Mouse (Mus musculus) hindbrain, embryonic 15.5 days (tissue): ENCODE measurements around the gene Coa4. TPM values are rescaled to one million over a fixed set of nuclear protein-coding genes. Genes with fewer than 3 reads are reported as not detected.

Experiments
- ATAC-seq: fragments of 200-750 bp; cut with Nextera tagmentation; 2 replicates; pipeline ENCODE4 v1.8.0; 2017; ENCODE audit warnings: low read depth, moderate number of reproducible peaks, moderate TSS enrichment; ENCODE audit not compliant: low FRiP score
- H3K27ac ChIP-seq: fragments of 300-500 bp; sonication (generic); replicated peaks from 2 replicates; pipeline ENCODE4 v1.5.1; 2015; ENCODE audit warnings: mild to moderate bottlenecking, inconsistent platforms
- H3K27me3 ChIP-seq: fragments of 300-500 bp; sonication (generic); 2 replicates; pipeline ENCODE4 v1.6.1; 2015; ENCODE audit warnings: control low read depth, inconsistent platforms
- H3K36me3 ChIP-seq: fragments of 300-500 bp; sonication (generic); 2 replicates; pipeline ENCODE4 v1.6.1; 2015; ENCODE audit warnings: control low read depth, inconsistent platforms
- H3K4me1 ChIP-seq: fragments of 300-500 bp; sonication (generic); replicated peaks from 2 replicates; pipeline ENCODE4 v1.6.1; 2015; ENCODE audit warnings: control low read depth, inconsistent platforms
- H3K4me2 ChIP-seq: fragments of 300-500 bp; sonication (generic); 2 replicates; pipeline ENCODE4 v1.6.1; 2015; ENCODE audit warnings: moderate library complexity, mild to moderate bottlenecking, inconsistent platforms
- H3K4me3 ChIP-seq: fragments of 300-500 bp; sonication (generic); 2 replicates; pipeline ENCODE4 v1.5.1; 2015; ENCODE audit warnings: mild to moderate bottlenecking, inconsistent platforms
- H3K9ac ChIP-seq: fragments of 300-500 bp; sonication (generic); 2 replicates; pipeline ENCODE4 v1.6.1; 2015; ENCODE audit warnings: inconsistent platforms
- H3K9me3 ChIP-seq: fragments of 300-500 bp; sonication (generic); 2 replicates; pipeline ENCODE4 v1.6.1; 2016; ENCODE audit warnings: control low read depth, inconsistent platforms
- WGBS: fragments of 180-500 bp; shearing (Covaris S2); methylation state at CpG from one replicate; pipeline ENCODE4 v1.1.7; 2015; 5-methylcytosine and 5-hydroxymethylcytosine counted together
- polyA plus RNA-seq: library from polyadenylated mRNA; unstranded; fragments of >200 nt; fragmentation: Nextera tagmentation; extraction: Ambion mirVana; gene quantifications from 2 replicates; pipeline ENCODE4 v1.2.1, GENCODE M21; 2015

Coa4 gene
- 15.8 and 17.8 TPM in 2 replicates for polyA plus RNA-seq

DNA sequence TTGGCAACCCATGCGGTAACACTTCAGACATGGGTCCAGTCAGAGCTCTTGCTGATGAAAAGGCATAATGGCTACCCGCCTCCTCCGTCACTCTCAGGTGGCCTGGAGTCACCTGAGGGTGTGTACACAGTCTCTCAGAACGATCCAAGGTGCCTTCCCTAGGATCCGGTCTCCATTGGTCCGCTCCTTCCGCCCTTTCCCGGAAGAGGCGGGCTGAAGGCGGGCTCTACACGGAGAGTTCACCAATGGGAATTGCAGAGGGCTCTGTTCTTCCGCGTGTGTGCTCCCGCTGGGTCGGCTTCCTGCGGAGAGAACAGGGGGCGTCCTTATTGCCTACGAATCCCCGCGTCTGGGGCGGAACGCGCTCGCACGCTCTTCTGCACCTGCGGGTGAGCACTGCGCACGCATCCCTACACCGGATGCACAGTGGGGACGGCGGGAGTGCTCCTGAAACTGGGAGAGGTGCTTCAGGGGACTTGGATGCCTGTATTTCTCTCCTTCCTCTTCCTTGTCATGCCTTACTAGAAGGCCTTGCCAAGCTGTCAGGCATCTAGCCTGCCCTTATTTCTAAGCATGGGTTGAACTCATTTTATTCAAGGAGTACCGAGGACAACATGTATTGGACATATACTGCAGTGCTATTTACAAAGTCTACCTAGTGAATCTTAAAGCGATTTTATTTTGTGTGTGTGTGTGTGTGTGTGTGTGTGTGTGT, at the start of gene Coa4:
Gene Coa4 (plus strand): TSS at position 268 of the 715 bp plus-strand sequence.
- Histone ChIP-seq H3K9ac (peak within 1 kb of the TSS; percentile 52), H3K4me3 (peak within 1 kb of the TSS; percentile 60), H3K4me1 (peaks cover 11% of the 10 kb centered on the region), H3K4me2 (peak within 1 kb of the TSS; percentile 76), H3K27ac (peak within 1 kb of the TSS; percentile 87), H3K27me3 (no peaks in the 10 kb centered on the region), H3K36me3 (peaks cover 17% of the 10 kb centered on the region), H3K9me3 (no peaks in the 10 kb centered on the region)
- under 1% methylated on average over 33 of the region's 33 CpGs for WGBS
- peak; percentile 100 for ATAC-seq

DNA sequence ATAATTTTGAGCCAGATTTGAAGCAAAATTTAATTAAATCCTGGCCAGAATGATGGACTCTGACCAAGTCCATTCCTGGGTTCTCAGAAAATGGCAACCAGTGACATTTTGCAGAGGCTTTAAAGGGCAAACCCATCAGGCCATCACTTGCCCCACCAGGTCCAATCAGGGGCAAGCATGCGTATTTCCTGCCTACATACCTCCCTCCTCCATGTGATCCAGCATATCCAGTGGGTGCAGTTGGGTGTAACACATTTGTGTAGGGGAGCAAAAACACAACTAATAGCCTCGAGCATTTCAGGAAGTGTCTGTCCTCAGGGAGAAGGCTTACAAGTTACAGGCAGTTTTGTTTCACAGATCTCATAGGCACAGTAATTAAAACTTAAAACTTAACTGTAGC, 49.6 kb upstream of the Coa4 start:
- no peaks in the 10 kb centered on the region for H3K27me3 ChIP-seq
- H3K36me3 ChIP-seq: no peaks in the 10 kb centered on the region
- H3K4me2 ChIP-seq: no peak overlapping the region
- no peak for ATAC-seq
- no peak overlapping the region for H3K9ac ChIP-seq
- peaks cover 5% of the 10 kb centered on the region; the same call in 1 of the 2 replicates for H3K4me1 ChIP-seq
- no peaks in the 10 kb centered on the region for H3K9me3 ChIP-seq
- H3K4me3 ChIP-seq: no peak overlapping the region
- H3K27ac ChIP-seq: no peak overlapping the region
- 72% methylated on average over 2 of the region's 2 CpGs for WGBS

DNA sequence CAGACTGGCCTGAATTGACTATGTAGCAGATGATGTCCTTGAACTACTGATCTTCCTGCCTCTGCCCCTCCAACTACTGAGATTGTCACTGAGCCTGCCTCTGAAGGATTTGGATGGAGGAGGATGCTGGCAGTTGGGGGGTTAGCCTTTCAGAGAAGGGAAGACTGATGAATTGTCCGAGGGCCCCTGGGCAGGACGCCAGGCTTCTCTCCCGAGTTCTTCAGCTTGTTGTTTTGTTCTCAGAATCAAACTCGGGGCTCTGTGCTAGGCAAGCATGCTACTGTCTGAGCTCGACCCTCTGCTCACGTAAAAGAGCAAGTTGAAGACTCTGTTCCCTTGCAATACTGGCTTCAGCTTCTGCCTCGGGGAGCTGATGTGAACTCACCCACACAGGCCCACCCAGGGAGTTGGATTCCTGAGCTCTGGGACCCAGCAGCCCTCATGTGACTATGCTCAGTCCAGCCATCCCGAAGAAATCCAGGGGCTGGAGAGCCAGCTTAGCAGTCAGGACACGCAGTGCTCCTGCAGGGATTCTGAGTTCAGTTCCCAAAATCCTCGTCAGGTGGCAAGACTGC, 48.3 kb upstream of the Coa4 start:
- Histone ChIP-seq H3K36me3 (no peaks in the 10 kb centered on the region), H3K4me3 (no peak overlapping the region), H3K4me2 (no peak overlapping the region), H3K27me3 (no peaks in the 10 kb centered on the region), H3K27ac (peak overlapping the region; percentile 46), H3K9me3 (no peaks in the 10 kb centered on the region), H3K9ac (no peak overlapping the region), H3K4me1 (peaks cover 17% of the 10 kb centered on the region)
- peak; percentile 62; the same call in 1 of the 2 replicates for ATAC-seq
- 28% methylated on average over 10 of the region's 10 CpGs for WGBS

DNA sequence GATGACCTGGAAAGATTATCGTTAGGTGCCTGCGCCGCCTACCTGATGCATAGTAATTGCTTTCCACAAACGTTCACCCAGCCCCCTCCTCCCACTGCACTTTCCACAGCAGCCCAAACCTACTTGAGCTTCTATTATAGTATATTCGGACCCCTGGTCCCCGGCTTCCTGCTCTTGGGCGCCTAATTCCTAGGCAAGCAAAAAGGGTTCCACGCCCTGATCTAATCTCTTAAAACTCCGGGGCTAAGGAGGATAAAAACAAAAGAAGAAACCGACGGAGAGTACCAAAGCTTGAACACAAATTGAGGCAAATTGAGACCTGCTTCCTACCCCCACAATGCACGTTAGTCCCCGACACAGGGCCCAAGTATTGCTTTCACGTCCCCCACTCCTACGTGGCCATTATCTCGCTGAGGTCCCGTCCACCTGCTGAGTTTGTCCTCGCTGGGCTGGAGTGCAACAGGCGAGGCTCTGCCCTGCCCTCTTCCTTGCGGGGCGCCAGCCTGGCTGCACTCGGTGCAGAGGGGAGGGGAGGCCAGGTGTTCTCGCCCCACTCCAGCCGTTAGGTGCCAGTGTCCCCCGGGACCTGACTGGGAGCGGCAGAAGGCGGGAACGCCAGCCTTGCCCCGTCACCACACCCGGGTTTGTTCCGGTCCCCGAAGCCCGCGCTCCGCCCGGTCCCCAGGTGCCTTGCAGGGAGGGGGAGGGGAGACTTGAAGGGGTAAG, 44.3 kb upstream of the Coa4 start:
- Histone ChIP-seq H3K27ac (no peak overlapping the region), H3K4me2 (peak overlapping the region; percentile 65), H3K36me3 (no peaks in the 10 kb centered on the region), H3K4me1 (peaks cover 48% of the 10 kb centered on the region), H3K9ac (peak overlapping the region; percentile 31), H3K9me3 (no peaks in the 10 kb centered on the region), H3K27me3 (no peaks in the 10 kb centered on the region), H3K4me3 (peak overlapping the region; percentile 37)
- 4% methylated on average over 29 of the region's 36 CpGs for WGBS
- ATAC-seq: no peak

DNA sequence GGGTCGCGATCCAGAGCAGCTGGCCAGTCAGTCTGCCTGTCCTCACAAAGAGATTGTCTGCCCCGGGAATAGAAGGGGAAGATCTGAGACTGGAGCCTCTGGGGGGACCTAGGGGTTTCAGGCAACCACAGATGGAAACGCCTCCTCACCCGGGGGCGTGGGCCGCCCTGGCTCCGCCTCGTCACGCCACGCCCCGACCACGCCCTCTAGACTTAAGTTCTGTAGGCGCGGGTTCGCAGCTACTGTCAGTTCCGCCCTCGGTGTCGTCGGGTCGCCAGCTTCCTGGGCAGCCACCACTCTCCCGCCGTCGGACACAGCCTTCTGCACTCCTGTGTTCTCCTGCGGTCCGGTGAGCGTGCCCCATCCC, 43.8 kb upstream of the Coa4 start, which contains the start of gene Ucp2:
Gene Ucp2 (plus strand): TSS at position 221 of the 367 bp plus-strand sequence.
- peaks cover 48% of the 10 kb centered on the region for H3K4me1 ChIP-seq
- no peaks in the 10 kb centered on the region for H3K9me3 ChIP-seq
- H3K4me3 ChIP-seq: peak within 1 kb of the TSS; percentile 37
- peak within 1 kb of the TSS; percentile 65 for H3K4me2 ChIP-seq
- no peak for ATAC-seq
- H3K36me3 ChIP-seq: no peaks in the 10 kb centered on the region
- H3K27me3 ChIP-seq: no peaks in the 10 kb centered on the region
- under 1% methylated on average over 27 of the region's 27 CpGs for WGBS
- H3K27ac ChIP-seq: peak within 1 kb of the TSS; percentile 49
- peak within 1 kb of the TSS; percentile 31 for H3K9ac ChIP-seq

DNA sequence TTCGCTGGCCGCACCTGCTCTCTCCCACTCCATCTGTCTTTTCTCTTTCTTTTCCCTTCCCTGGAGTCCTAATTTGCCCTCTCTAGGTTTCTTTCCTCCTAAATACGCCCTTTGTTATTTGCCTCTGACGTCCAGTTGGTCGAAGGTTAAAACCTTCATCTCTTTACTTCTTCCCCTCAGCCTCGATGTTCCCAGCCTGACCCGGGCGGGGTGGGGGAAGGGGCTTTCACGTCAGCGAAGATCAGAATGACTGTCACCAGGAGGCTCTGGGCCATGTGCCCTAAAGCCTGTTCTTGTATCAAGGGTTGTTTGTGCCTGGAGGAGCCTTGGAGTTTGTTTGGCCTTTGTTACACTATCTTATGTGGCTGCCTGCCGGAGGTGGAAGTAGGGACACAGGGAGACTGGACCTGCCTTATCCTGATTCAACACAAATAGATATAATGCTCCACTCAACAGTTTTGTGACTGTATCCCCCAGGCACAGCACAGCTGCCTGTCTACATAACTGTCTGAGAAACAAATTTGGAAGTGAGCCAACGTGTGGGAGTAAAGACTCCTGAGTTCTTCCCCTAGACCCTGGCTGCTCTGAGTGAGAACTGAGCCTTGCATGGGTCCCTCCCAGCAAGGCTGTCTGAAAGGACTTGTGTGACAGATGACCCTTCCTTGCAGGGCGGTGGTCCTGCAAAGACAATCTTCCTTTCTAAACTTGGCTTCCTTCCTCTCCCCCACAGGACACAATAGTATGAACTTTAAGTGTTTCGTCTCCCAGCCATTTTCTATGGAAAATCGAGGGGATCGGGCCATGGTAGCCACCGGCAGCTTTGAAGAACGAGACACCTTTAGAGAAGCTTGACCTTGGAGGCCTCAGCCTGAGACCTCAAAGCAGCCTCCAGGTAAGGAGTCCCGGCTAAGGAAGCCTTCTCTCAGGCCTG, 43.1 kb upstream of the Coa4 start:
- Histone ChIP-seq H3K4me2 (peak overlapping the region; percentile 65), H3K9ac (no peak overlapping the region), H3K4me1 (peaks cover 45% of the 10 kb centered on the region), H3K4me3 (peak overlapping the region; percentile 37), H3K27me3 (no peaks in the 10 kb centered on the region), H3K9me3 (no peaks in the 10 kb centered on the region), H3K27ac (peak overlapping the region; percentile 49), H3K36me3 (no peaks in the 10 kb centered on the region)
- 36% methylated on average over 19 of the region's 19 CpGs for WGBS
- no peak for ATAC-seq

DNA sequence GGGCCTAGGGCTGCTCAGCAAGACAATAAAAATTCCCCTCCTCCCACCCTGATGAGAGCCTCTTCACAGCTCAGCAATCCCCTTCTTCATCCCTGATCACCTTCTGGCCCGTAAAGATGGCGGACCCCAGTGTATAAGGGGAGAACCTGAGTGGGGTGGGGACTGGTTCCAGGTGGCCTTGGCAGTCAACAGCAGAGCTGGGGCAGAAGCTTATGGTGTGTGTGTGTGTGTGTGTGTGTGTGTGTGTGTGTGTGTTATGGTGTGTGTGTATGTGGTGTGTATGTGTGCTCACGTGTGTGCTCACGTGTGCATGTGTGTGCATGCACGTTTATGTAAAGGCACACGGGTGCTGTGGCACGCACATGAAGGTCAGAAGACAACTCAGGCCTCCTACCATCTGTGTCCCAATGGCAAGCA, 42.4 kb upstream of the Coa4 start:
- H3K4me3 ChIP-seq: peak overlapping the region; percentile 37
- ATAC-seq: no peak

DNA sequence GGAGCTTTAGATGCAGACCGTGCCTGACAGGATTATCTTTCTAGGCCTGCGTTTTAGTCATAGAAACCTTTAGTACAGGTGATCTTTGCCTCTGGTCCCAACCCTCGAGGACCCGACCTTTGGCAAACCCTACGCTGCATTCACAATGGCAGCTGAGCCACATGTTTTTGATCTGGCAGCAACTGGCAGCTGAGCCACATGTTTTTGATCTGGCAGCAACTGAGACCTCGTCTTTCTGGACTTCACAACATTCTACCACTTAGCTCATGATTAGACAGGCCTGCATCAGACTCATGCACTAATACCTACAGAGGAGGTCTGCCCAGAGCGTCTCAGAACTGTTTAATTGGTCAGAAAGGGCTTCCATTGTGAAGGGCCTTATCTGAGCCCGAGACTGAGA, 41.8 kb upstream of the Coa4 start:
- no peak overlapping the region for H3K9ac ChIP-seq
- H3K4me3 ChIP-seq: no peak overlapping the region
- H3K27me3 ChIP-seq: no peaks in the 10 kb centered on the region
- peak overlapping the region; percentile 79 for H3K27ac ChIP-seq
- no peaks in the 10 kb centered on the region for H3K36me3 ChIP-seq
- WGBS: 50% methylated on average over 8 of the region's 8 CpGs
- H3K4me2 ChIP-seq: peak overlapping the region; percentile 65
- H3K9me3 ChIP-seq: no peaks in the 10 kb centered on the region
- H3K4me1 ChIP-seq: peaks cover 45% of the 10 kb centered on the region
- ATAC-seq: no peak

More for the DNA sequence above, 42.4 kb upstream of the Coa4 start:
- H3K27ac ChIP-seq: 0 out of 2 replicates have a peak overlapping the region, but pooled peaks have one; percentile 49
- WGBS: 85% methylated on average over 7 of the region's 7 CpGs
- peaks cover 45% of the 10 kb centered on the region for H3K4me1 ChIP-seq
- H3K27me3 ChIP-seq: no peaks in the 10 kb centered on the region
- H3K36me3 ChIP-seq: no peaks in the 10 kb centered on the region
- no peaks in the 10 kb centered on the region for H3K9me3 ChIP-seq
- peak overlapping the region; percentile 65 for H3K4me2 ChIP-seq
- no peak overlapping the region for H3K9ac ChIP-seq

DNA sequence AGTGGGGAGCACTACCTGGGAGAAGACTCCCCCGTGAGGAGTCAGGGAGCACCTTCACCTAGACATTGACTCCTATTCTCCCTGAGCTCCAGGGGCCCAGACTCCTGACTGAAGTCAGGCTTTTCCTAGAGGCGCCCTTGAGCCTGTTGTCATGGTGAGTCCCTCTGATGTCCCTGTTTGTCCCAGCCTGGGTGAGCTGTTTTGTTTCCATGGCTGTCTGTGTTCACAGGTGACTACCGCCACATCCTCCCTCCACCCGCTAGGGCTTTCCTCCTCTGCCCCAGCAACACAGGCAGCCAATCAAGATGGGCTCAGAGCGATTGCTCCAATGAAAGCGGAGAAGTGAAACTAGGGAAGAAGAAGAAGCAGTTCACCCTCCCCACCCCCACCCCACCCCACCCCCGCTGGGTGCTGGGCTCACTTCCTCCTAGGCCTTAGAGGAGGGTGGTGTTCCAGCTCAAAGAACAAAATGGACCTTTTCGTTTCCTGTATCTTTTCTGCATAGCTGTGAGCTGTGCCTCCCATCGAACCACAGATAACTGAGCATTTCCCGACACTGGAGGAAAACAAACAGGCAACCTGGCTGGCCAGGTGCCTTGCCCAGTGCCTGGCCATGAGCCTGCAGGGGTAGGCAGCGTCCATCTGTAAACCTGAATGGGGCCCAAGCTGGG, 41.2 kb upstream of the Coa4 start:
- H3K4me2 ChIP-seq: peak overlapping the region; percentile 65
- H3K9me3 ChIP-seq: no peaks in the 10 kb centered on the region
- peak; percentile 86 for ATAC-seq
- no peak overlapping the region for H3K4me3 ChIP-seq
- no peaks in the 10 kb centered on the region for H3K36me3 ChIP-seq
- no peaks in the 10 kb centered on the region for H3K27me3 ChIP-seq
- peaks cover 45% of the 10 kb centered on the region for H3K4me1 ChIP-seq
- no peak overlapping the region for H3K9ac ChIP-seq
- 29% methylated on average over 11 of the region's 11 CpGs for WGBS
- H3K27ac ChIP-seq: peak overlapping the region; percentile 79

DNA sequence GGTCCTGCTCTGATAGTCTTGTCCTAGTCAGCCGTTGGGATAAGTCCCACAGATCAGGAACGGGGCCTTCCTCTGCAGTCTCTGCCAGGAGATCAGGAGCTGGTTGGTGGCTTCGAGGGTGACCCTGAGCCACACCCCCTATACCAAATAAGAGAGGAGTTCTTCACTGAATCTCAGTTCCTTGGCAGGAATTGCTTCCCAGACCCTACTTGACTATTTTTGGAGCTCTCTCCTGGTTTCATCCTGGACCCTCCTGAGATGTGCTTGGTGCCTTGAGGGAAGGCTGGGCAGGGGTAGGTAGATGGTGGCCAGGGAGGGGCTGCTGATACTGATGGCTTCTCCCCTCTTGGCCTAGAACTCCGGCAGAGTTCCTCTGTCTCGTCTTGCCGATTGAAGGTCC, 40.5 kb upstream of the Coa4 start:
- Histone ChIP-seq H3K4me1 (peaks cover 45% of the 10 kb centered on the region), H3K9ac (no peak overlapping the region), H3K27ac (peak overlapping the region; percentile 79), H3K36me3 (no peaks in the 10 kb centered on the region), H3K4me2 (no peak overlapping the region; the same call in 1 of the 2 replicates), H3K27me3 (no peaks in the 10 kb centered on the region), H3K9me3 (no peaks in the 10 kb centered on the region), H3K4me3 (no peak overlapping the region)
- ATAC-seq: no peak
- WGBS: 85% methylated on average over 6 of the region's 6 CpGs

DNA sequence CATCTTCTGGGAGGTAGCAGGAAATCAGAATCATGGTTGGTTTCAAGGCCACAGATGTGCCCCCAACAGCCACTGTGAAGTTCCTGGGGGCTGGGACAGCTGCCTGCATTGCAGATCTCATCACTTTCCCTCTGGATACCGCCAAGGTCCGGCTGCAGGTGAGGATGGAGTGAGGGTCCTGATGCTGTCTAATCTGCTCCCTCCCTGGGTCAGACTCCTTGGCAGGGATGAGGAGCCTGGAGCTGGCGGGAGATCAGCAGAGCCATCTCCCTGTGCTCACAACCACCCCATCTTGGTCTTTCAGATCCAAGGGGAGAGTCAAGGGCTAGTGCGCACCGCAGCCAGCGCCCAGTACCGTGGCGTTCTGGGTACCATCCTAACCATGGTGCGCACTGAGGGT, 40.1 kb upstream of the Coa4 start:
- no peak overlapping the region for H3K9ac ChIP-seq
- no peaks in the 10 kb centered on the region for H3K9me3 ChIP-seq
- no peak overlapping the region for H3K4me2 ChIP-seq
- peaks cover 45% of the 10 kb centered on the region for H3K4me1 ChIP-seq
- H3K36me3 ChIP-seq: no peaks in the 10 kb centered on the region
- H3K4me3 ChIP-seq: no peak overlapping the region
- ATAC-seq: no peak
- H3K27ac ChIP-seq: peak overlapping the region; percentile 79; the same call in 1 of the 2 replicates
- H3K27me3 ChIP-seq: no peaks in the 10 kb centered on the region
- WGBS: 97% methylated on average over 9 of the region's 9 CpGs
